Mouse (Mus musculus) yolk sac, embryonic 10.5 days (tissue): ENCODE measurements at regions not wholly inside any gene's neighbourhood (a gene's known extent, or its start where the extent isn't known, plus 50 kb on each side); places are given as distances from the start of the nearest gene placed in this dataset.

Experiments
- DNase-seq: peaks from one replicate; pipeline ENCODE4 v3.0.0-alpha.2; 2017; ENCODE audit warnings: low spot score

- peak; percentile 1 for DNase-seq
These were observed 96.9 kb upstream of the Ar start for GRCm38 (mm10) chrX:98051521-98052170.

GRCm38 (mm10) chrX:98052811-98053210 is 95.8 kb upstream of the Ar start:
- DNase-seq, result no peak
